Comparison of ENCODE assay signal across 1 mouse cellular context in the genomic region with DNA sequence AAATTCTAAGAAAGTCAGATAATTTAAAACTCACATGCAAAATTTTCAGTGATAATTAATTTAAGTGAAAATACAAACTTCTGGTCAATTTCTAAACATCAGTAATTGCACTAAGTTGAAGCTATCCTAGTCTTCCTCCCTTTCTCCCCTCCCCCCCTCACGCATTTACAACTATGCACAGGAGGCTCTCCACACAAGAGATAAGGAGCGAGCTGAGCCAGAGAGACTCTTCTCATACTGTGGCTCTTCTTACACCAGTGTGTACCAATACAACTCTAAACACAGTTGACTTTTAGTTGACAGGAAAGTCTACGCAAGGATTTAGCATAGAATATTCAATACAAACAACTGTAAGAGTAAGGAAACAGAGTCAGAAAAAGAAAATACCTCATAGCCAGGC.
TF ChIP-seq lines count a peak whose summit lies in the region.

No protein-coding gene starts in this region.

TF ChIP-seq in MEL, 35 proteins besides CTCF, POLR2A, EP300 and RAD21:
- no peak for TF ChIP-seq USF1 (IDR thresholded peaks at IDR 0.05; ENCODE audit: low read depth, low read length)
- TF ChIP-seq GATA1 (IDR thresholded peaks at IDR 0.05; ENCODE audit: low read depth, low read length) = 0 out of 2 replicates have a peak, but pooled peaks have one; percentile 39
